Mouse (Mus musculus) olfactory bulb, adult 2 months (tissue): ENCODE results near the gene Dkk2.

ENCODE experiments used
- CTCF ChIP-seq: fragments of 200-500 bp; IDR thresholded peaks from 2 replicates; pipeline ENCODE4 v1.5.1; 2012; ENCODE audit warnings: low read depth, mild to moderate bottlenecking, low read length, moderate library complexity; ENCODE audit not compliant: insufficient read depth
- POLR2A ChIP-seq: fragments of 200-500 bp; IDR thresholded peaks from 2 replicates; pipeline ENCODE4 v1.6.1; 2012; ENCODE audit warnings: mild to moderate bottlenecking, low read depth, low read length, moderate library complexity; ENCODE audit not compliant: insufficient read depth

GRCm38 (mm10) chr3:132040066-132040465 is 45.0 kb upstream of the Dkk2 start:
- TF ChIP-seq POLR2A (no peak), CTCF (no peak)
